Mouse (Mus musculus) kidney, postnatal 0 days (tissue): ENCODE data around the gene Fgfr2. TPM values are rescaled to one million over a fixed set of nuclear protein-coding genes. Genes with fewer than 3 reads are reported as not detected.
A peak's percentile ranks its signal among the peaks of the same experiment; 100 is the strongest.

Experiments used
- ATAC-seq: fragments of 200-750 bp; cut with Nextera tagmentation; replicated peaks from 2 replicates; pipeline ENCODE4 v1.8.0; 2017; ENCODE audit warnings: low read depth, moderate number of reproducible peaks, moderate TSS enrichment, moderate library complexity; ENCODE audit not compliant: low FRiP score
- DNase-seq: peaks from one replicate; pipeline ENCODE4 v3.0.0-alpha.2; 2016; ENCODE audit warnings: low spot score
- H3K27ac ChIP-seq: fragments of 300-500 bp; sonication (generic); 2 replicates; pipeline ENCODE4 v1.5.1; 2014; ENCODE audit warnings: mild to moderate bottlenecking
- H3K27me3 ChIP-seq: fragments of 300-500 bp; sonication (generic); 2 replicates; pipeline ENCODE4 v1.6.1; 2014; ENCODE audit warnings: low read length, mixed read lengths; ENCODE audit not compliant: insufficient read depth
- H3K36me3 ChIP-seq: fragments of 300-500 bp; sonication (generic); 2 replicates; pipeline ENCODE4 v1.6.1; 2014; ENCODE audit warnings: low read length, mixed read lengths; ENCODE audit not compliant: insufficient read depth
- H3K4me1 ChIP-seq: fragments of 300-500 bp; sonication (generic); replicated peaks from 2 replicates; pipeline ENCODE4 v1.6.1; 2014; ENCODE audit warnings: antibody characterized with exemption, low read length, mixed read lengths; ENCODE audit not compliant: insufficient read depth
- H3K4me2 ChIP-seq: fragments of 300-500 bp; sonication (generic); 2 replicates; pipeline ENCODE4 v1.6.1; 2014; ENCODE audit warnings: mild to moderate bottlenecking, low read length, moderate library complexity, mixed read lengths
- H3K4me3 ChIP-seq: fragments of 300-500 bp; sonication (generic); replicated peaks from 2 replicates; pipeline ENCODE4 v1.5.1; 2014; ENCODE audit warnings: low read depth, low read length
- H3K9ac ChIP-seq: fragments of 300-500 bp; sonication (generic); 2 replicates; pipeline ENCODE4 v1.6.1; 2014; ENCODE audit warnings: low read depth, low read length
- H3K9me3 ChIP-seq: fragments of 300-500 bp; sonication (generic); replicated peaks from 2 replicates; pipeline ENCODE4 v1.6.1; 2016; ENCODE audit warnings: low read length, inconsistent platforms, mixed read lengths
- CTCF ChIP-seq: IDR thresholded peaks from 2 replicates; pipeline ENCODE4 v1.5.1; 2016; ENCODE audit warnings: antibody characterized with exemption, low read depth, mild to moderate bottlenecking, moderate library complexity
- WGBS: fragments of 180-500 bp; shearing (Covaris S2); extraction: QIAGEN DNeasy Blood & Tissue Kit; methylation state at CpG from one replicate; pipeline ENCODE4 v1.1.7; 2014; 5-methylcytosine and 5-hydroxymethylcytosine counted together
- polyA plus RNA-seq: library from polyadenylated mRNA; unstranded; fragments of >200 nt; fragmentation: Nextera tagmentation; extraction: Ambion mirVana; gene quantifications from 2 replicates; pipeline ENCODE4 v1.2.1, GENCODE M21; 2015

Gene Fgfr2
- polyA plus RNA-seq, 1 experiment from 2014 or later = 79.8 TPM

- Histone ChIP-seq H3K4me2 (no peak overlapping the region), H3K27me3 (no peaks in the 10 kb centered on the region), H3K9ac (no peak overlapping the region), H3K4me1 (peaks cover 35% of the 10 kb centered on the region), H3K27ac (peak overlapping the region; percentile 62), H3K4me3 (no peak overlapping the region), H3K9me3 (no peaks in the 10 kb centered on the region), H3K36me3 (no peaks in the 10 kb centered on the region)
- no peak for DNase-seq
- TF ChIP-seq CTCF = no peak
- ATAC-seq = no peak
- 49% methylated on average over 14 of the region's 14 CpGs for WGBS
Measured at GRCm38 (mm10) chr7:132657371-132658057, 465.6 kb downstream of the Fgfr2 start.

- Histone ChIP-seq H3K4me2 (no peak overlapping the region), H3K4me1 (peaks cover 35% of the 10 kb centered on the region), H3K27ac (peak overlapping the region; percentile 47; the same call in 1 of the 2 replicates), H3K27me3 (no peaks in the 10 kb centered on the region), H3K36me3 (no peaks in the 10 kb centered on the region), H3K9me3 (no peaks in the 10 kb centered on the region), H3K9ac (no peak overlapping the region), H3K4me3 (no peak overlapping the region)
- TF ChIP-seq CTCF = peak; percentile 90
- 5% methylated on average over 3 of the region's 3 CpGs for WGBS
- ATAC-seq (peak; percentile 69), DNase-seq (peak; percentile 94)
Measured at GRCm38 (mm10) chr7:132656548-132656947, 466.6 kb downstream of the Fgfr2 start.

GRCm38 (mm10) chr7:132656075-132656474, 467.1 kb downstream of the Fgfr2 start:
- no peak overlapping the region for H3K4me3 ChIP-seq
- peaks cover 35% of the 10 kb centered on the region for H3K4me1 ChIP-seq
- H3K9ac ChIP-seq = no peak overlapping the region
- DNase-seq (peak; percentile 95), ATAC-seq (peak; percentile 48)
- H3K27ac ChIP-seq = peak overlapping the region; percentile 47; the same call in 1 of the 2 replicates
- TF ChIP-seq CTCF = peak; percentile 97
- H3K4me2 ChIP-seq = no peak overlapping the region
- no peaks in the 10 kb centered on the region for H3K9me3 ChIP-seq
- H3K27me3 ChIP-seq = no peaks in the 10 kb centered on the region
- WGBS = 22% methylated on average over 9 of the region's 9 CpGs
- no peaks in the 10 kb centered on the region for H3K36me3 ChIP-seq

- DNase-seq = no peak
- H3K27ac ChIP-seq = no peak overlapping the region
- no peak for ATAC-seq
- H3K4me2 ChIP-seq = no peak overlapping the region
- no peaks in the 10 kb centered on the region for H3K27me3 ChIP-seq
- peaks cover 25% of the 10 kb centered on the region for H3K4me1 ChIP-seq
- 93% methylated on average over 3 of the region's 3 CpGs for WGBS
- H3K36me3 ChIP-seq = no peaks in the 10 kb centered on the region
- H3K9me3 ChIP-seq = no peaks in the 10 kb centered on the region
- H3K4me3 ChIP-seq = no peak overlapping the region
- no peak overlapping the region for H3K9ac ChIP-seq
- TF ChIP-seq CTCF = no peak
Measured at GRCm38 (mm10) chr7:132654412-132654811, 468.7 kb downstream of the Fgfr2 start.

GRCm38 (mm10) chr7:132646514-132646913, 476.6 kb downstream of the Fgfr2 start:
- Histone ChIP-seq H3K4me1 (no peaks in the 10 kb centered on the region), H3K4me2 (no peak overlapping the region), H3K27me3 (no peaks in the 10 kb centered on the region), H3K36me3 (no peaks in the 10 kb centered on the region), H3K4me3 (no peak overlapping the region), H3K9me3 (no peaks in the 10 kb centered on the region), H3K9ac (no peak overlapping the region), H3K27ac (no peak overlapping the region)
- 95% methylated on average over 1 of the region's 1 CpGs for WGBS
- no peak for TF ChIP-seq CTCF
- no peak for DNase-seq
- ATAC-seq = no peak

- Histone ChIP-seq H3K36me3 (no peaks in the 10 kb centered on the region), H3K9me3 (no peaks in the 10 kb centered on the region), H3K9ac (no peak overlapping the region), H3K4me3 (no peak overlapping the region), H3K4me2 (no peak overlapping the region), H3K27me3 (no peaks in the 10 kb centered on the region), H3K27ac (no peak overlapping the region), H3K4me1 (0 out of 2 replicates have a peak, but pooled peaks cover 3% of the 10 kb centered on the region)
- 64% methylated on average over 11 of the region's 11 CpGs for WGBS
- no peak for ATAC-seq
- TF ChIP-seq CTCF = no peak
- no peak for DNase-seq
Measured at GRCm38 (mm10) chr7:132644605-132645279, 478.4 kb downstream of the Fgfr2 start.
